Mouse (Mus musculus) adrenal gland, postnatal 4 days (tissue): Measurements from ENCODE around the gene Dnaaf1. TPM values are rescaled to one million over a fixed set of nuclear protein-coding genes. Genes with fewer than 3 reads are reported as not detected.
A peak's percentile ranks its signal among the peaks of the same experiment; 100 is the strongest.

Experiments
- DNase-seq, 2 experiments: peaks; one replicate each; pipeline ENCODE4 v3.0.0; 2021 to 2022; ENCODE audit warnings: low spot score in 2 of 2, mixed read lengths in 2 of 2
- total RNA-seq, 2 experiments: library from RNA; stranded (reverse); gene quantifications; 2 replicates each; pipeline ENCODE4 v1.2.3; 2021

Dnaaf1 gene
- total RNA-seq, 2 experiments from 2014 or later, result 0.17 TPM; not detected in 1

GRCm38 (mm10) chr8:119569881-119570280, 5.2 kb upstream of the Dnaaf1 start:
- DNase-seq, result no peak

DNA sequence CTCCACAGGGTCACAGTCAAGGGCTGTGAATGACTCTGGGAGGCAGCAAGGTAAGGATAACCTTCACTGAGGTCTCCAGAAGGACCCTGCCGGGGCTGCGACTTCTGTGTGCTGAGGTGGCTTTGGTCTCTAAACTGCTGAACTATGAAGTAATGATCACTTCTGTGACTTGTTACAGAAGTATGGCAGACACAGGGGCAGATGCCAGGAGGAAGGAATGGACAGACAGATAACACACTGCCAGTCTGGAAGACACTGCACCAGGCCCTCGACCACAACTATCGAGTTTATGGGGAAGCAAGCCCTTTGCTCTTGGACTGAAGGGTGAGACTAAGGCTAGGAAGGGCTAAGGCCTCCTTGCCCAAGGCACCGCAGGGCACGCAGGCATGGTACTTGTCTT, 3.9 kb upstream of the Dnaaf1 start:
- DNase-seq, result no peak

DNA sequence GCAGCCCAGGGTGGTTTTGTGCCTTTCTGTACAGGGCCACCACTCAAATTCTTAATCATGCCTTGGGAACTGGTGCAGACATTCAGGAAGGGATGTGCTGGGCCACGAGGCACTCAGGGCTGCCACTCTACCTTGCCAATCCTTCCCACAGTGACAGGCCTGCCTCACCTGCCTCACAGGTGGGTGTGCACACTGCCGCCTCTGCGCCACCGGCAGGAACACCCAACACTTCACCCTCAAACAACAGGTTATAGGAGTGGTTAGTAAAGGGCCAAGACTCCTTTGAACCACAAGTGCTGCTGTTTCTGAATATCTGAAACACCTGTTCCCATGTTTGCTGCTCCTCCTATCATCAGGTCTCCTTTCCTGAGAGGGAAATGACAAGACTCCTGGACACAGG, 2.6 kb upstream of the Dnaaf1 start:
- DNase-seq, result no peak

DNA sequence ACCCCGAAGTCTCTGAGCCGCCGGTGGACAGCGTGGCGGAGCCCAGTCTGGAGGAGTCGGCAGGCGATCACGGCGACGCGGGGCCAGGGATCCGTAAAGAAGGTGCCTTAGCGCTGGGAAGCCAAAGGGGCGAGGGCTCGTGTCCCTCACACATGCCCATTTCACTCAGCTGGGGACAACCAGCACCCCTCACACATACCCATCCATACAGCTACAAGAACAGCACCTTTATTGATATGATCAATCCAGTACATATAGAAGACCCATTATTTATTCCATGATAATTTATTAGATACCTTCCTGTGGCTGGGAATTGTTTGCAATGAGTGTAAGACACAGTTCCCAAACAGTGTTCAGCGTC, 311 bp downstream of the Dnaaf1 start:
- DNase-seq, result no peak

GRCm38 (mm10) chr8:119579096-119579495, 4.1 kb downstream of the Dnaaf1 start:
- DNase-seq, result no peak

- DNase-seq, result no peak
These were observed 5.6 kb downstream of the Dnaaf1 start for GRCm38 (mm10) chr8:119580441-119581161.

- no peak for DNase-seq
These were observed 10.9 kb downstream of the Dnaaf1 start for GRCm38 (mm10) chr8:119585901-119586300.

GRCm38 (mm10) chr8:119588321-119588720, 13.3 kb downstream of the Dnaaf1 start:
- DNase-seq, result no peak

GRCm38 (mm10) chr8:119588844-119589243, 13.8 kb downstream of the Dnaaf1 start:
- no peak for DNase-seq

DNA sequence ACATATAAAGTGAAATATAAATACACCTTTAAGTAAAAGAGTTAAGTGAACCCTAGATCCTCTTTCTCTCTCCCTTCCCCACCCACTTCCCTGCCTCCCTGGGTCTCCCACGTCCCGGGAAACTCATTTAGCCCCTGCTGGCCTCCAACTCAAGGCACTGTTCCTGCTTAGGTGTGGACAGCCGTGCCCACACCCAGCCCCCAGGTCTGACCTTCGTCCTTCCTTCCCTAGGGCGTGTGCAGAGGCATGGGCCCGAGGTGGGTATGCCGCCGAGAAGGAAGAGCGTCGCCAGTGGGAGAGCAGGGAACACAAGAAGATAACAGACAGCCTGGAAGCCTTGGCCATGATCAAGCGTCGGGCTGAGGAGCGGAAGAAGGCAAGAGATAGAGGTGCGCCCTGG, 15.3 kb downstream of the Dnaaf1 start:
- DNase-seq, result no peak

DNA sequence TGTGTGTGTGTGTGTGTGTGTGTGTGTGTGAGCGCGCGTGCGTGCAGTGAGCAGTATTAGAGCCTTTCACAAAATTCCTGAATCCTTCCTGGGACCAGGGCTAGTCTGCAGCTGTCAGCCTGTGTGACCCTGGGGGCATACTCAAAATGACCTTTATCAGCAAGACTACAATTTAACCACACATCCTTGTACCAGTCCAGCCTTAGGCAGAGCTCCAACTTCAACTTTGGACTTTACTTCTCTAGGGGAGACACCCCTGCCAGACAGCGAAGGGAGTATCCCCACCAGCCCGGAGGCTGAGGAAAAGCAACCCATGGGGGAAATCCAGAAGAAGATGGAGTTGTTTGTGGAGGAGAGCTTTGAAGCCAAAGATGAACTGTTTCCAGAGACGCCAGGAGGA, 16.4 kb downstream of the Dnaaf1 start:
- no peak for DNase-seq

DNA sequence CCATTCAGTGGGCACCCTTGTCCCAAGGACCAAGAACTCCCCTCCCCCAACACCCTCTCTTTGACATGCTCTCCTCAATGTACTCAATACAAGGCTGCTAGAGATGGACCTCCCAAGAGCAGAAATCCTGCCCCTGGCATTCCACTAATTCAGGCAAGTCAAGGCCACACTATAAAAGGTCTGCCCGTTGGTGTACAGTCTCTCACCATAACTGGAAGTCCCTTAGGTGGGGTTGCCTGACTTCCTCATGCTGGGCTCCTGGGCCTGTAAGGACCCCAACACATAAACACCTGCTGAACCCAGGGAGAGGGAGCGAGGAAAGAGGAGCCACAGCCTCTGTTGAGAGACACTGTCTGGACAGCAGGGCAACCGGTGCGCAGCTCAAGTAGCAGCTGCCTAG, 28.7 kb downstream of the Dnaaf1 start:
- no peak for DNase-seq

- no peak for DNase-seq
These were observed 29.4 kb downstream of the Dnaaf1 start for GRCm38 (mm10) chr8:119604398-119604803.

GRCm38 (mm10) chr8:119604996-119605395, 30.0 kb downstream of the Dnaaf1 start, which contains the start of gene Taf1c:
Gene Taf1c (minus strand): TSS chr8:119605222.
- peak; percentile 76 to 85 for DNase-seq

DNA sequence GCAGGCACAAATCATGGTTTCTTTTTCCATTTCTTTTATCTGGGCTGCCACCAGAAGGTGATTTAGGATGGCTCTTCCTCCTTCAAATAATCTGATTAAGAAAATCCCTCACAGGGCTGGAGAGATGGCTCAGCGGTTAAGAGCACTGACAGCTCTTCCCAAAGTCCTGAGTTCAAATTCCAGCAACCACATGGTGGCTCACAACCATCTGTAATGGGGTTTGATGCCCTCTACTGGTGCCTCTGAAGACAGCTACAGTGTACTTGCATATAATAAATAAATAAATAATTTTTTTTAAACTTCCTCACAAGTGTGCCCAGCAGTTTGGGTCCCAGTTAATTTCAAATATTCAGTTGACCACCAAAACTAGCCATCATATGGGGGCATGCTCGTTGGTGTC, 31.2 kb downstream of the Dnaaf1 start:
- DNase-seq, result no peak

GRCm38 (mm10) chr8:119612471-119612870, 37.4 kb downstream of the Dnaaf1 start, which contains the start of gene Adad2:
Gene Adad2 (plus strand): TSS chr8:119612747.
- no peak for DNase-seq

DNA sequence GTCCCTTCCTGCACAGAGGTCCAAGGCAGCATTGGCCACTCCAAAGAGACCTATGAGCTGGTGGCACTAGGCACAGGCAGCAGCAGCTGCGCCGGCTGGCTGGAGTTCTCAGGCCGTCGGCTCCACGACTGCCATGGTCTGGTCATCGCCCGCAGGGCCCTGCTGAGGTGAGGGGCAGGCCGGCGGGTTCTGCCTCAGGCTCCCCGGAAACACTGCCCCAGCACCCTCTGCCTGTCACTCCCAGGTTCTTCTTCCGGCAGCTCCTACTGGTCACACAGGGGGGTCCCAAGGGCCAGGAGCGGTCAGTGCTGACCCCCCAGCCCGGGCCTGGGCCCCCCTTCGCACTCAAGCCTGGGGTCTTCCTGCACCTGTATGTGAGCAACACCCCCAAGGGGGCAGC, 40.1 kb downstream of the Dnaaf1 start:
- no peak for DNase-seq

DNA sequence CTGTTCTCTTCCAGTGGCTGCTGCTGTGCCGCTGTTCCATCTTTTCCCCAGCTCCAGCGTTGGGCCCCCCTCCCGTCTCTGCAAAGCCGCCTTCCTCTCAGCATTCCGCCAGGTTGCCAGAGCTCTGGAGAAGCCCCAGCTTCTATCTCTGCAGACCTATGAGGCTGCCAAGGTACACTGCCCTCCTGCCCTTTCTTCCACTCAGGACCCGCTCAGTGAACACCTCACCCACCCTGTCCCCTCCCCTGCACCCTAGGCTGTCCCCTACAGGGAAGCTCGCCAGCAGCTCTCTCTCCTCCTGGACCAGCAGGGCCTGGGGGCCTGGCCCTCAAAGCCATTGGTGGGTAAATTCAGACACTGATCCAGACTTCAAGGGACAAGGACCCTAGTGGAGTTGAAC, 41.3 kb downstream of the Dnaaf1 start:
- no peak for DNase-seq

DNA sequence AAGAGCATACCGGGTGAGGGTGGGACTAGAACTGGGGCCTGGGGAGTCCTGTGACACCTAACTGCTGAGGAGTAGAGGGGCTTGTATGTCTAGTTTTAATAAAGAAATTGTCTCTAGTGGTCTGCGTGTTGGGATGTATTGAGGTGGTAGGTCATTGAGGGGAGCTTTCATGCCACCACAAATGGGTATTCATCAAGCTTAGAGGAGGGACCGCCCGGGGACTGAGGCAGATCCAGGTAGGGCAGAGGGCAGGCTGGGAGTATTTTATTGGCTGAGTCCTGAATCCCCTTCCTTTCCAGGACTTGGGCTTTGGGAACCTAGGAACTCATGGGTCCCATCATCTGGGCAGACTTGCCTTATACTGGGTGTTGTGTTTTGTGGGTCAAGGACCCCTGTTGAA, 41.8 kb downstream of the Dnaaf1 start:
- DNase-seq, result no peak

DNA sequence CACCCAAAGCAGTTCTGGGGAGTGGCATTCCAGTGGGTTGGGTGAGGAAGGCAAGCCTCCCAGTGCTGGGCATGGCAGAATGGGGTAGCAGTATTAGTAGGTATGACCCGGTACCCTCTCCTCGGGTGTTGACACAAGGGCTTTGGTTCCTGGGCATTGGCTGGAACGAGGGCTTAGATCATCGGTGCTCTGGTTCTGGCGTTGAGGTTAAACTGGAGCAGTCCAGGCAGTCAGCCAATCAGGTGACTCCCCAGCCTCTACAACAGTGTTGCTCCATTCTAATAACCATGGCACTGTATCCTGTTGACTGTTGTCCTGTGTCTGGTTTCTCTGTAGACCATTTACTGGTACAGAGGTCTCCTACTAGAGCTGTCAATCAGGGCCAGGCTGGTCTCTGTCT, 42.6 kb downstream of the Dnaaf1 start:
- no peak for DNase-seq

GRCm38 (mm10) chr8:119618887-119619286, 43.9 kb downstream of the Dnaaf1 start:
- DNase-seq, result no peak

GRCm38 (mm10) chr8:119620116-119620840, 45.2 kb downstream of the Dnaaf1 start:
- no peak for DNase-seq
